Mouse (Mus musculus) hindbrain, embryonic 14.5 days (tissue): ENCODE measurements around the gene Pitpnm2. TPM values are rescaled to one million over a fixed set of nuclear protein-coding genes. Genes with fewer than 3 reads are reported as not detected.

Experiments used
- ATAC-seq: fragments of 200-750 bp; cut with Nextera tagmentation; 2 replicates; pipeline ENCODE4 v1.8.0; 2017; ENCODE audit warnings: moderate number of reproducible peaks, mild to moderate bottlenecking, moderate TSS enrichment, moderate library complexity; ENCODE audit not compliant: low FRiP score
- DNase-seq: peaks from one replicate; pipeline ENCODE4 v3.0.0-alpha.2; 2015; ENCODE audit warnings: low spot score
- H3K27ac ChIP-seq: fragments of 300-500 bp; sonication (generic); 2 replicates; pipeline ENCODE4 v1.5.1; 2014; ENCODE audit warnings: mild to moderate bottlenecking, moderate library complexity
- H3K27me3 ChIP-seq: fragments of 300-500 bp; sonication (generic); 2 replicates; pipeline ENCODE4 v1.6.1; 2014; ENCODE audit warnings: mild to moderate bottlenecking, low read length, mixed read lengths; ENCODE audit not compliant: control insufficient read depth, insufficient read depth
- H3K36me3 ChIP-seq: fragments of 300-500 bp; sonication (generic); replicated peaks from 2 replicates; pipeline ENCODE4 v1.6.1; 2014; ENCODE audit not compliant: control insufficient read depth, insufficient read depth
- H3K4me1 ChIP-seq: fragments of 300-500 bp; sonication (generic); replicated peaks from 2 replicates; pipeline ENCODE4 v1.6.1; 2014; ENCODE audit warnings: antibody characterized with exemption, low read length, mixed read lengths; ENCODE audit not compliant: control insufficient read depth, insufficient read depth
- H3K4me2 ChIP-seq: fragments of 300-500 bp; sonication (generic); replicated peaks from 2 replicates; pipeline ENCODE4 v1.6.1; 2014; ENCODE audit warnings: mild to moderate bottlenecking, moderate library complexity
- H3K4me3 ChIP-seq: fragments of 300-500 bp; sonication (generic); replicated peaks from 2 replicates; pipeline ENCODE4 v1.5.1; 2014; ENCODE audit warnings: mild to moderate bottlenecking, low read length
- H3K9ac ChIP-seq: fragments of 300-500 bp; sonication (generic); 2 replicates; pipeline ENCODE4 v1.6.1; 2014
- H3K9me3 ChIP-seq: fragments of 300-500 bp; sonication (generic); 2 replicates; pipeline ENCODE4 v1.6.1; 2016; ENCODE audit warnings: low read length; ENCODE audit not compliant: control insufficient read depth
- WGBS: fragments of 180-500 bp; shearing (Covaris S2); extraction: QIAGEN DNeasy Blood & Tissue Kit; methylation state at CpG from one replicate; pipeline ENCODE4 v1.1.7; 2014; 5-methylcytosine and 5-hydroxymethylcytosine counted together
- polyA plus RNA-seq: library from polyadenylated mRNA; unstranded; fragments of >200 nt; fragmentation: Nextera tagmentation; extraction: Ambion mirVana; gene quantifications from 2 replicates; pipeline ENCODE4 v1.2.1, GENCODE M21; 2014

The Pitpnm2 gene
- polyA plus RNA-seq, 1 experiment from 2014 or later: 13.5 TPM

GRCm38 (mm10) chr5:124103552-124103951 lies 146.0 kb downstream of the Pitpnm2 start:
- 96% methylated on average over 9 of the region's 9 CpGs for WGBS
- no peaks in the 10 kb centered on the region for H3K27me3 ChIP-seq
- ATAC-seq: no peak

GRCm38 (mm10) chr5:124103020-124103419 lies 146.5 kb downstream of the Pitpnm2 start:
- no peak overlapping the region for H3K4me2 ChIP-seq
- no peak overlapping the region for H3K4me3 ChIP-seq
- H3K9ac ChIP-seq: no peak overlapping the region
- 90% methylated on average over 3 of the region's 3 CpGs for WGBS
- no peaks in the 10 kb centered on the region for H3K4me1 ChIP-seq
- no peaks in the 10 kb centered on the region for H3K36me3 ChIP-seq
- H3K27me3 ChIP-seq: no peaks in the 10 kb centered on the region
- ATAC-seq (no peak), DNase-seq (no peak)
- H3K9me3 ChIP-seq: no peaks in the 10 kb centered on the region
- no peak overlapping the region for H3K27ac ChIP-seq

More at GRCm38 (mm10) chr5:124103552-124103951, 146.0 kb downstream of the Pitpnm2 start:
- Histone ChIP-seq H3K36me3 (no peaks in the 10 kb centered on the region), H3K27ac (no peak overlapping the region), H3K4me2 (no peak overlapping the region), H3K9ac (no peak overlapping the region), H3K9me3 (no peaks in the 10 kb centered on the region), H3K4me3 (no peak overlapping the region), H3K4me1 (no peaks in the 10 kb centered on the region)
- DNase-seq: no peak

- H3K4me1 ChIP-seq: no peaks in the 10 kb centered on the region
Measured at GRCm38 (mm10) chr5:124102326-124102725, 147.2 kb downstream of the Pitpnm2 start.

GRCm38 (mm10) chr5:124100128-124101044 lies 149.2 kb downstream of the Pitpnm2 start:
- Histone ChIP-seq H3K9me3 (no peaks in the 10 kb centered on the region), H3K4me1 (no peaks in the 10 kb centered on the region), H3K27me3 (0 out of 2 replicates have a peak, but pooled peaks cover 3% of the 10 kb centered on the region), H3K27ac (no peak overlapping the region), H3K4me2 (no peak overlapping the region), H3K9ac (no peak overlapping the region), H3K36me3 (no peaks in the 10 kb centered on the region), H3K4me3 (no peak overlapping the region)
- ATAC-seq (no peak), DNase-seq (no peak)
- 93% methylated on average over 11 of the region's 11 CpGs for WGBS

More at GRCm38 (mm10) chr5:124102326-124102725, 147.2 kb downstream of the Pitpnm2 start:
- no peaks in the 10 kb centered on the region for H3K27me3 ChIP-seq
- H3K4me3 ChIP-seq: no peak overlapping the region
- DNase-seq: no peak
- H3K27ac ChIP-seq: no peak overlapping the region
- 86% methylated on average over 6 of the region's 6 CpGs for WGBS
- no peak for ATAC-seq
- H3K4me2 ChIP-seq: no peak overlapping the region
- no peaks in the 10 kb centered on the region for H3K9me3 ChIP-seq
- H3K36me3 ChIP-seq: no peaks in the 10 kb centered on the region
- no peak overlapping the region for H3K9ac ChIP-seq

- Histone ChIP-seq H3K9ac (no peak overlapping the region), H3K36me3 (no peaks in the 10 kb centered on the region), H3K27ac (no peak overlapping the region), H3K27me3 (0 out of 2 replicates have a peak, but pooled peaks cover 3% of the 10 kb centered on the region), H3K4me1 (no peaks in the 10 kb centered on the region), H3K4me3 (no peak overlapping the region), H3K9me3 (no peaks in the 10 kb centered on the region), H3K4me2 (no peak overlapping the region)
- 86% methylated on average over 2 of the region's 2 CpGs for WGBS
- DNase-seq: no peak
- no peak for ATAC-seq
Measured at GRCm38 (mm10) chr5:124098923-124099322, 150.6 kb downstream of the Pitpnm2 start.

GRCm38 (mm10) chr5:124095596-124096232 lies 153.8 kb downstream of the Pitpnm2 start, which contains the start of gene Abcb9:
Gene Abcb9, minus strand, starts transcription at chr5:124095798.
- Histone ChIP-seq H3K9ac (peak within 1 kb of the TSS; percentile 53), H3K4me3 (peak within 1 kb of the TSS; percentile 40), H3K4me1 (no peaks in the 10 kb centered on the region), H3K36me3 (no peaks in the 10 kb centered on the region), H3K27me3 (0 out of 2 replicates have a peak, but pooled peaks cover 3% of the 10 kb centered on the region), H3K4me2 (peak within 1 kb of the TSS; percentile 50), H3K27ac (no peak within 1 kb of the TSS), H3K9me3 (no peaks in the 10 kb centered on the region)
- WGBS: 2% methylated on average over 41 of the region's 42 CpGs
- DNase-seq (peak; percentile 85), ATAC-seq (peak; percentile 77)

- peak; percentile 50 for ATAC-seq
Measured at GRCm38 (mm10) chr5:124095077-124095581, 154.4 kb downstream of the Pitpnm2 start.

GRCm38 (mm10) chr5:124093852-124094604 lies 155.5 kb downstream of the Pitpnm2 start:
- no peaks in the 10 kb centered on the region for H3K9me3 ChIP-seq
- H3K9ac ChIP-seq: no peak overlapping the region
- peak overlapping the region; percentile 50; the same call in 1 of the 2 replicates for H3K4me2 ChIP-seq
- H3K27me3 ChIP-seq: 0 out of 2 replicates have a peak, but pooled peaks cover 3% of the 10 kb centered on the region
- no peaks in the 10 kb centered on the region for H3K36me3 ChIP-seq
- ATAC-seq (no peak), DNase-seq (no peak)
- no peak overlapping the region for H3K27ac ChIP-seq
- H3K4me3 ChIP-seq: no peak overlapping the region
- H3K4me1 ChIP-seq: no peaks in the 10 kb centered on the region
- WGBS: 86% methylated on average over 12 of the region's 12 CpGs

More at GRCm38 (mm10) chr5:124095077-124095581, 154.4 kb downstream of the Pitpnm2 start:
- Histone ChIP-seq H3K27me3 (0 out of 2 replicates have a peak, but pooled peaks cover 3% of the 10 kb centered on the region), H3K9ac (peak overlapping the region; percentile 53), H3K9me3 (no peaks in the 10 kb centered on the region), H3K4me3 (peak overlapping the region; percentile 40), H3K36me3 (no peaks in the 10 kb centered on the region), H3K4me2 (peak overlapping the region; percentile 50), H3K27ac (no peak overlapping the region), H3K4me1 (no peaks in the 10 kb centered on the region)
- no peak for DNase-seq
- WGBS: 9% methylated on average over 19 of the region's 19 CpGs
